Mouse (Mus musculus): ENCODE measurements around the gene Pum1.

DNA sequence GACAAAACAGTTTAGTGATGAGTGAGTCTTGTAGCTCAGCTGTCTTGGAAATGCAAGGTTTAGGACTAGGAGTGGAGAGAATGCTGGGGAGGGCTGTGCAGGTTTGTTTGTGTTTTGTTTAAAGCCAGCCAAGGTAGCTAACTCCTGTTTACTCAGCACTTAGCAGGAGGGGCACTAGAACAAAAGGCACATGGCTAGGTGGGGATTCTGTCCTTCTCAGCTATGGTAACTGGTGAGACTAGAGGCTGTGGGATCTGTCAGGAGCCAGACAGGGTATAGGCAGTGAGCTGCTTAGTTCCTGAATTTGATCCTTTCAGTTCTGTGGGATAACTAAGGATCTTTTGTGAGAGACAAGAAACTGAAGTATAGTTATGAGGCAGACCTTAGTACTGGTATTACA is 9.0 kb downstream of the Pum1 start:
- no peak for TF ChIP-seq TCF3 (IDR thresholded peaks at IDR 0.05; ENCODE audit: insufficient read length, low read depth)
- TF ChIP-seq POLR2AphosphoS2 (IDR thresholded peaks at IDR 0.05; ENCODE audit: insufficient read length, low read depth), result no peak
- no peak for TF ChIP-seq USF1 (IDR thresholded peaks at IDR 0.05; ENCODE audit: low read depth)
- TF ChIP-seq POLR2A (IDR thresholded peaks at IDR 0.05; ENCODE audit: insufficient read length, low read depth), result no peak
- TF ChIP-seq TCF12 (IDR thresholded peaks at IDR 0.05; ENCODE audit: insufficient read depth, poor library complexity, severe bottlenecking), result no peak
- TF ChIP-seq MAX (IDR thresholded peaks at IDR 0.05; ENCODE audit: low read depth), result no peak
- TF ChIP-seq E2F4 (IDR thresholded peaks at IDR 0.05; ENCODE audit: insufficient read depth), result no peak
- TF ChIP-seq CEBPB (IDR thresholded peaks at IDR 0.05; ENCODE audit: insufficient read depth, poor library complexity, severe bottlenecking), result no peak
